Mouse (Mus musculus) heart, embryonic 16.5 days (tissue): ENCODE measurements around the gene Taf3. TPM values are rescaled to one million over a fixed set of nuclear protein-coding genes. Genes with fewer than 3 reads are reported as not detected.

Source experiments
- ATAC-seq: fragments of 200-750 bp; cut with Nextera tagmentation; replicated peaks from 2 replicates; pipeline ENCODE4 v1.8.0; 2017; ENCODE audit warnings: moderate number of reproducible peaks; ENCODE audit not compliant: insufficient read depth, low FRiP score; ENCODE audit errors: extremely low read depth
- H3K27ac ChIP-seq: fragments of 300-500 bp; sonication (generic); 2 replicates; pipeline ENCODE4 v1.5.1; 2014; ENCODE audit warnings: mild to moderate bottlenecking, low read length, control low read depth, moderate library complexity
- H3K27me3 ChIP-seq: fragments of 300-500 bp; sonication (generic); 2 replicates; pipeline ENCODE4 v1.6.1; 2014; ENCODE audit warnings: low read length, mixed read lengths; ENCODE audit not compliant: control insufficient read depth, insufficient read depth
- H3K36me3 ChIP-seq: fragments of 300-500 bp; sonication (generic); 2 replicates; pipeline ENCODE4 v1.6.1; 2014; ENCODE audit not compliant: control insufficient read depth, insufficient read depth
- H3K4me1 ChIP-seq: fragments of 300-500 bp; sonication (generic); 2 replicates; pipeline ENCODE4 v1.6.1; 2014; ENCODE audit warnings: low read length, mixed read lengths; ENCODE audit not compliant: control insufficient read depth, insufficient read depth
- H3K4me2 ChIP-seq: fragments of 300-500 bp; sonication (generic); 2 replicates; pipeline ENCODE4 v1.6.1; 2014; ENCODE audit warnings: low read depth, mild to moderate bottlenecking, control low read depth, low read length
- H3K4me3 ChIP-seq: fragments of 300-500 bp; sonication (generic); 2 replicates; pipeline ENCODE4 v1.5.1; 2014; ENCODE audit warnings: mild to moderate bottlenecking, control low read depth, low read length
- H3K9ac ChIP-seq: fragments of 300-500 bp; sonication (generic); 2 replicates; pipeline ENCODE4 v1.6.1; 2014; ENCODE audit warnings: low read length, control low read depth
- H3K9me3 ChIP-seq: fragments of 300-500 bp; sonication (generic); replicated peaks from 2 replicates; pipeline ENCODE4 v1.6.1; 2016; ENCODE audit warnings: low read length; ENCODE audit not compliant: control insufficient read depth
- WGBS: fragments of 180-500 bp; shearing (Covaris S2); extraction: QIAGEN DNeasy Blood & Tissue Kit; methylation state at CpG from one replicate; pipeline ENCODE4 v1.1.7; 2014; 5-methylcytosine and 5-hydroxymethylcytosine counted together
- polyA plus RNA-seq: library from polyadenylated mRNA; unstranded; fragments of >200 nt; fragmentation: Nextera tagmentation; extraction: Ambion mirVana; gene quantifications from 2 replicates; pipeline ENCODE4 v1.2.1, GENCODE M21; 2015

Taf3 gene
- polyA plus RNA-seq, 1 experiment from 2014 or later, result 8.3 TPM

- H3K4me2 ChIP-seq, result no peak overlapping the region
- peaks cover 8% of the 10 kb centered on the region; the same call in 1 of the 2 replicates for H3K4me1 ChIP-seq
- H3K36me3 ChIP-seq, result no peaks in the 10 kb centered on the region
- no peaks in the 10 kb centered on the region for H3K9me3 ChIP-seq
- ATAC-seq, result no peak
- no peak overlapping the region for H3K27ac ChIP-seq
- H3K4me3 ChIP-seq, result no peak overlapping the region
- no peak overlapping the region for H3K9ac ChIP-seq
- H3K27me3 ChIP-seq, result peaks cover 86% of the 10 kb centered on the region
- WGBS, result 12% methylated on average over 7 of the region's 7 CpGs
Observed at GRCm38 (mm10) chr2:9892541-9892940, 155.9 kb downstream of the Taf3 start.

- Histone ChIP-seq H3K27ac (no peak overlapping the region), H3K9me3 (no peaks in the 10 kb centered on the region), H3K36me3 (no peaks in the 10 kb centered on the region), H3K27me3 (peaks cover 86% of the 10 kb centered on the region), H3K9ac (no peak overlapping the region), H3K4me1 (peaks cover 8% of the 10 kb centered on the region; the same call in 1 of the 2 replicates), H3K4me3 (no peak overlapping the region), H3K4me2 (no peak overlapping the region)
- ATAC-seq, result no peak
- WGBS, result 7% methylated on average over 5 of the region's 5 CpGs
Observed at GRCm38 (mm10) chr2:9890906-9891305, 157.5 kb downstream of the Taf3 start.

GRCm38 (mm10) chr2:9890251-9890650, 158.1 kb downstream of the Taf3 start:
- Histone ChIP-seq H3K9ac (no peak overlapping the region), H3K4me3 (no peak overlapping the region), H3K4me1 (0 out of 2 replicates have a peak, but pooled peaks cover 5% of the 10 kb centered on the region), H3K4me2 (no peak overlapping the region; the same call in 1 of the 2 replicates), H3K27ac (no peak overlapping the region), H3K9me3 (no peaks in the 10 kb centered on the region), H3K27me3 (peaks cover 86% of the 10 kb centered on the region), H3K36me3 (no peaks in the 10 kb centered on the region)
- 8% methylated on average over 8 of the region's 8 CpGs for WGBS
- no peak for ATAC-seq

- Histone ChIP-seq H3K36me3 (no peaks in the 10 kb centered on the region), H3K27me3 (peaks cover 86% of the 10 kb centered on the region), H3K4me3 (peak within 1 kb of the TSS; percentile 34), H3K4me1 (0 out of 2 replicates have a peak, but pooled peaks cover 5% of the 10 kb centered on the region), H3K4me2 (peak within 1 kb of the TSS; percentile 45), H3K9ac (no peak within 1 kb of the TSS), H3K27ac (no peak within 1 kb of the TSS), H3K9me3 (no peaks in the 10 kb centered on the region)
- under 1% methylated on average over 23 of the region's 23 CpGs for WGBS
- peak; percentile 43; the same call in 1 of the 2 replicates for ATAC-seq
Observed at GRCm38 (mm10) chr2:9889651-9890183, 158.7 kb downstream of the Taf3 start, which contains the start of gene Gata3. Gene Gata3 (minus strand): TSS chr2:9890034.

GRCm38 (mm10) chr2:9888913-9889650, 159.3 kb downstream of the Taf3 start, which contains the start of gene 9230102O04Rik:
Gene 9230102O04Rik (minus strand): TSS chr2:9889540.
- Histone ChIP-seq H3K27ac (no peak within 1 kb of the TSS), H3K27me3 (peaks cover 86% of the 10 kb centered on the region), H3K36me3 (no peaks in the 10 kb centered on the region), H3K9ac (no peak within 1 kb of the TSS), H3K4me2 (peak within 1 kb of the TSS; percentile 45), H3K4me1 (0 out of 2 replicates have a peak, but pooled peaks cover 5% of the 10 kb centered on the region), H3K4me3 (peak within 1 kb of the TSS; percentile 34), H3K9me3 (no peaks in the 10 kb centered on the region)
- 2% methylated on average over 30 of the region's 30 CpGs for WGBS
- peak; percentile 90 for ATAC-seq

- H3K4me3 ChIP-seq, result no peak overlapping the region
- peaks cover 5% of the 10 kb centered on the region; the same call in 1 of the 2 replicates for H3K4me1 ChIP-seq
- H3K4me2 ChIP-seq, result no peak overlapping the region
- peaks cover 76% of the 10 kb centered on the region for H3K27me3 ChIP-seq
- no peak for ATAC-seq
- H3K36me3 ChIP-seq, result no peaks in the 10 kb centered on the region
- H3K9me3 ChIP-seq, result no peaks in the 10 kb centered on the region
- no peak overlapping the region for H3K9ac ChIP-seq
- H3K27ac ChIP-seq, result no peak overlapping the region
- WGBS, result 2% methylated on average over 7 of the region's 7 CpGs
Observed at GRCm38 (mm10) chr2:9887636-9888035, 160.8 kb downstream of the Taf3 start.

- Histone ChIP-seq H3K4me2 (no peak overlapping the region), H3K27me3 (peaks cover 74% of the 10 kb centered on the region), H3K27ac (no peak overlapping the region), H3K36me3 (no peaks in the 10 kb centered on the region), H3K4me1 (peaks cover 9% of the 10 kb centered on the region), H3K9ac (no peak overlapping the region), H3K4me3 (no peak overlapping the region), H3K9me3 (no peaks in the 10 kb centered on the region)
- ATAC-seq, result no peak
- 7% methylated on average over 7 of the region's 7 CpGs for WGBS
Observed at GRCm38 (mm10) chr2:9886921-9887610, 161.3 kb downstream of the Taf3 start.

GRCm38 (mm10) chr2:9886031-9886430, 162.4 kb downstream of the Taf3 start:
- Histone ChIP-seq H3K9me3 (no peaks in the 10 kb centered on the region), H3K36me3 (no peaks in the 10 kb centered on the region), H3K27me3 (peaks cover 75% of the 10 kb centered on the region), H3K27ac (no peak overlapping the region), H3K4me2 (no peak overlapping the region), H3K4me3 (no peak overlapping the region), H3K9ac (no peak overlapping the region), H3K4me1 (peaks cover 12% of the 10 kb centered on the region)
- ATAC-seq, result no peak
- 32% methylated on average over 3 of the region's 3 CpGs for WGBS
